Mouse (Mus musculus) stomach, postnatal 0 days (tissue): ENCODE measurements at regions not wholly inside any gene's neighbourhood (a gene's known extent, or its start where the extent isn't known, plus 50 kb on each side); places are given as distances from the start of the nearest gene placed in this dataset.

Experiments used
- CTCF ChIP-seq: IDR thresholded peaks from 2 replicates; pipeline ENCODE4 v1.5.1; 2016; ENCODE audit warnings: antibody characterized with exemption, low read depth, mild to moderate bottlenecking, moderate library complexity
- EP300 ChIP-seq: optimal IDR thresholded peaks from 2 replicates; pipeline ENCODE3; 2016; ENCODE audit warnings: antibody characterized with exemption

DNA sequence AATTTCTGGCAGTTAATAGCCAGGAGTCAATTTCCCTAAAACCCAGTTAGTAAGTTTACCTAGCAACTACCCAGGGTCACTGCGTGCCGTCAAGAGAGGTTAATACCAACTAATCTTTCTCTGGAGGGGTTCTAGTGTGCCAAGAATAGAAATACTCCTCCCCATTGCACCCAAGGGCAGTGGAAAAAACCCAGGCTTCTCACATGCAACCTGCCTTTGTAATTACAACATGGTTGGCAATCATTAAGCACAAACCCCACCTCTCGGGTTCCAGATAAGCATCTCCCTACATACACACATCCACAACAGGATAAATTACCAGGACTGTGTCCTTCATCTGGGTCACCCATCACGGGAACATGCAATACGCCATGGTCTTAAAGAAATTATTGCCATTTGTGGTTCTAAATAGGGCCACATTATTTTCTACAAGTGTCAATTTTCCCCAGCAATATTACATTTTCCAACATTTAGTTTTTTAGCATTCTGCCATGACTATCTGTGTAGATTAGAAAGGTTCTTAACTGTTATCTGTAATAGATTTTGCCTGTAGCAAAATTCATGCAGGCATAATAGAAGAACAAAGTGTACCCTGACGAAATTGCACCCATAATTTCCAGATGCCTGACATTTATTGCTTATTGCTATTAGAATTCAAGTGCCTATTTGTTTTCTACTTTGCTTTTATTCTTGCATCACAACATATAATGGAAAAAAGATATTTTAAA is 336.3 kb downstream of the Tox3 start:
- no peak for TF ChIP-seq CTCF
- TF ChIP-seq EP300, result no peak
